Comparison of ENCODE assay signal across 27 mouse cellular contexts in the genomic region with DNA sequence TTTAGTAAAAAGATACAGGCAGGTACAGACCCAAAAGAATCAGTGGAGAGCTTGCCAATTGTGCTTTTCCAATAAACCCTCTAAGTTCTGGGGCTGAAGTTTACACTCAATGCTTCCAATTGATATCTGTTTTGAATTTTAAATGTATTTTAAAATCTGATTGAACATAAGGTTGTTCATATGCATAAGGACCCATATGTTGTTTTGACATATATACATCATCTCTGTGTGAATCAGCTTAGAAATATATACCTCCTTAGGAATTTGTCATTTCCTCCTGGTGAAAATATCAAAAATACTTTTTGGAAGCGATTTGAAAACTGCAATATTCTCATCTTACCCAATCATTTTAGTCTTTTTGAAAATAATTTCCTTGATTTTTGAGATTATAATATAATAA.
"Had no signal": no experiment of that assay in that cellular context is flagged by ENCODE, and none has a peak within 500 bp of the region (broad histone marks: within the 10 kb centered on the region; RNA-seq: fewer than 3 reads in every experiment).

No protein-coding gene starts in this region.

- H3K27me3 ChIP-seq: heart, embryonic 12.5 days; hindbrain, embryonic 12.5 days; intestine, embryonic 15.5 days; limb, embryonic 12.5 days; liver, embryonic 13.5 days; liver, embryonic 15.5 days had no signal

- H3K4me1 ChIP-seq: heart, embryonic 10.5 days; heart, embryonic 12.5 days; hindbrain, embryonic 10.5 days; hindbrain, embryonic 12.5 days; intestine, embryonic 15.5 days; limb, embryonic 10.5 days; limb, embryonic 12.5 days; liver, embryonic 13.5 days; liver, embryonic 15.5 days had no signal

- H3K4me3 ChIP-seq: heart, embryonic 10.5 days; heart, embryonic 12.5 days; hindbrain, embryonic 10.5 days; hindbrain, embryonic 12.5 days; intestine, embryonic 15.5 days; layer of hippocampus, adult 2 months; left cerebral cortex, adult 2 months; limb, embryonic 10.5 days; limb, embryonic 12.5 days; liver, embryonic 13.5 days; liver, embryonic 15.5 days had no signal

- H3K36me3 ChIP-seq: heart, embryonic 10.5 days; heart, embryonic 12.5 days; hindbrain, embryonic 10.5 days; hindbrain, embryonic 12.5 days; intestine, embryonic 15.5 days; limb, embryonic 10.5 days; limb, embryonic 12.5 days; liver, embryonic 13.5 days; liver, embryonic 15.5 days had no signal

- H3K9me3 ChIP-seq: heart, embryonic 10.5 days; heart, embryonic 12.5 days; hindbrain, embryonic 10.5 days; hindbrain, embryonic 12.5 days; intestine, embryonic 15.5 days; limb, embryonic 10.5 days; limb, embryonic 12.5 days; liver, embryonic 13.5 days; liver, embryonic 15.5 days had no signal

- ATAC-seq: hindbrain, embryonic 16.5 days; inflammation-experienced regulatory T-cells, adult 6 months; intestine, embryonic 15.5 days; intestine, postnatal 0 days had no signal

- H3K27ac ChIP-seq: heart, embryonic 10.5 days; hindbrain, embryonic 10.5 days; hindbrain, embryonic 12.5 days; hindbrain, embryonic 14.5 days; intestine, embryonic 15.5 days; layer of hippocampus, adult 2 months; left cerebral cortex, adult 2 months; limb, embryonic 10.5 days; limb, embryonic 12.5 days; liver, embryonic 13.5 days; liver, embryonic 15.5 days had no signal

- DNase-seq: gastrocnemius, postnatal 10 days; gastrocnemius, postnatal 25 days; heart, adult 18-20 months; heart, postnatal 10 days; heart, postnatal 4 days; kidney, adult 18-20 months; kidney, adult 8-10 months; kidney, postnatal 10 days; kidney, postnatal 25 days; kidney, postnatal 4 days; liver; liver, embryonic 13.5 days had no signal

- H3K9ac ChIP-seq: heart, embryonic 12.5 days; hindbrain, embryonic 12.5 days; hindbrain, embryonic 14.5 days; intestine, embryonic 15.5 days; limb, embryonic 12.5 days; liver, embryonic 13.5 days; liver, embryonic 15.5 days had no signal

- H3K4me2 ChIP-seq: heart, embryonic 12.5 days; hindbrain, embryonic 12.5 days; hindbrain, embryonic 14.5 days; intestine, embryonic 15.5 days; limb, embryonic 12.5 days; liver, embryonic 11.5 days; liver, embryonic 13.5 days; liver, embryonic 15.5 days had no signal
